Mouse (Mus musculus): ENCODE measurements at regions not wholly inside any gene's neighbourhood (a gene's known extent, or its start where the extent isn't known, plus 50 kb on each side); places are given as distances from the start of the nearest gene placed in this dataset.

DNA sequence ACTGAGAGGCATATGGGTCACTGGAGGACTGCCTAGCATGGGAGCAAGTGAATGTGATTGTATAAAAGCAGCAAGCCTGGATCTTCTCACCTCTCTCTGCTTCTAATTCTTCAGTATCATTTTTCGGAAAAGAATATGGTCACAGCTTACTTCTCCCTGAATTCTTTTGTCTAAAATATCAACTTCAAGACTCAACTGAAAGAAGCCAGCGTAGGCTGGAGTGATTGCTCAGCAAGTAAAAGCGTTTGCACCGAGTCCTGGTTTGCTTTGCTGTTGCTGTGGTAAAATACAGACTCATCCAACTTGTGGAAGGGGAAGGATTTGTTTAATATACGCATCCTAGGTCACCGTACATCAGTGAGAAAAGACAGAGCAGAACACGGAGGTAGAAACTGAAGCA lies 2765.9 kb downstream of the 9330182O14Rik start:
- Histone ChIP-seq H3K36me3 (ENCODE audit: control insufficient read depth, insufficient read depth, low read length) (no peaks in the 10 kb centered on the region), H3K9me3 (ENCODE audit: control insufficient read depth, low read length) (no peaks in the 10 kb centered on the region), H3K27me3 (replicated peaks; ENCODE audit: control insufficient read depth, insufficient read depth, low read length) (no peaks in the 10 kb centered on the region), H3K27ac (ENCODE audit: low read depth, low read length) (no peak overlapping the region), H3K4me2 (ENCODE audit: low read length) (no peak overlapping the region), H3K4me3 (ENCODE audit: low read length) (no peak overlapping the region), H3K4me1 (ENCODE audit: control insufficient read depth, insufficient read depth, low read depth, low read length) (no peaks in the 10 kb centered on the region), H3K9ac (ENCODE audit: low read depth, low read length) (no peak overlapping the region)
- WGBS = 92% methylated on average over 7 of the region's 7 CpGs
- no peak for ATAC-seq

DNA sequence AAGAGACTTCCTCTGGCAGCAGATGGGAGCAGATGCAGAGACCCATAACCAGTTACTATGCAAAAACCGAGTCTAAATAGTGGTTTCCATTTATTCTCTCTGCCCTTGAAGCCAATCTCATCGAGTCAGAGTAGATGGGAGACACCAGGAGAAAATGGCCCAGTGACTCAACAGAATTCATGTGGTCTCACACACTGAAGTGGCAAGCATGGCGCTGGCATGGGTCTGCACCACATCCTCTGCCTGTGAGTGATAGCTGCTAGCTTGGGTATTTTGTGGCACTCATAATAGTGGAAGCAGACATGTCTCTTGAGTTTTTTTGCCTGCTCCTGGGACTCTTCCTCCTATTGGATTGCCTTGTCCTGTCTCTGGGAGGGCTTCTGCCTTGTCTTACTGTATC lies 2767.6 kb downstream of the 9330182O14Rik start:
- Histone ChIP-seq H3K4me1 (ENCODE audit: control insufficient read depth, insufficient read depth, low read depth, low read length) (no peaks in the 10 kb centered on the region), H3K9me3 (ENCODE audit: control insufficient read depth, low read length) (no peaks in the 10 kb centered on the region), H3K36me3 (ENCODE audit: control insufficient read depth, insufficient read depth, low read length) (no peaks in the 10 kb centered on the region), H3K4me3 (ENCODE audit: low read length) (no peak overlapping the region), H3K9ac (ENCODE audit: low read depth, low read length) (no peak overlapping the region), H3K27ac (ENCODE audit: low read depth, low read length) (no peak overlapping the region), H3K4me2 (ENCODE audit: low read length) (no peak overlapping the region), H3K27me3 (replicated peaks; ENCODE audit: control insufficient read depth, insufficient read depth, low read length) (no peaks in the 10 kb centered on the region)
- ATAC-seq = no peak
- 92% methylated on average over 3 of the region's 3 CpGs for WGBS

DNA sequence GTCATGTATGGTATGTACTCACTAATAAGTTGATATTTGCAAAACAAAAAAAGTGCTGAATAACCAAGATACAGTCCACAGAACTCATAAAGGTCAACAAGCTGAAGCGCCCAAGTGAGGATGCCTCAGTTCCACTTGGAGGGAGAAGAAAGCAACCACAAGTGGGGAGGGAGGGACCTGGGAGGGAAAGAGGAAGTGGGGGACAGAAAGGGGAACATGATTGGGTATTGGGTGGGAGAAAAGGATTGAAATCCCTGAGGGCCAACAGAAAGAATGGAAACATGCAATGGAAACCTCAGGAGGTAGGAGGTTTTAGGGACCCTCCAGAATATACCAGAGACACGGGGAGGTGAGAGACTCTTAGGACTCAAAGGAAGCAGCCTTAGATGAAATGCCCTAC lies 2777.2 kb downstream of the 9330182O14Rik start:
- ATAC-seq = no peak
- no peaks in the 10 kb centered on the region for H3K9me3 ChIP-seq (ENCODE audit: control insufficient read depth, low read length)
- H3K27me3 ChIP-seq (replicated peaks; ENCODE audit: control insufficient read depth, insufficient read depth, low read length) = no peaks in the 10 kb centered on the region
- H3K36me3 ChIP-seq (ENCODE audit: control insufficient read depth, insufficient read depth, low read length) = no peaks in the 10 kb centered on the region
- H3K4me3 ChIP-seq (ENCODE audit: low read length) = no peak overlapping the region
- H3K4me2 ChIP-seq (ENCODE audit: low read length) = no peak overlapping the region
- H3K4me1 ChIP-seq (ENCODE audit: control insufficient read depth, insufficient read depth, low read depth, low read length) = no peaks in the 10 kb centered on the region; the same call in 1 of the 2 replicates
- 93% methylated on average over 2 of the region's 2 CpGs for WGBS
- no peak overlapping the region for H3K9ac ChIP-seq (ENCODE audit: low read depth, low read length)
- no peak overlapping the region for H3K27ac ChIP-seq (ENCODE audit: low read depth, low read length)

DNA sequence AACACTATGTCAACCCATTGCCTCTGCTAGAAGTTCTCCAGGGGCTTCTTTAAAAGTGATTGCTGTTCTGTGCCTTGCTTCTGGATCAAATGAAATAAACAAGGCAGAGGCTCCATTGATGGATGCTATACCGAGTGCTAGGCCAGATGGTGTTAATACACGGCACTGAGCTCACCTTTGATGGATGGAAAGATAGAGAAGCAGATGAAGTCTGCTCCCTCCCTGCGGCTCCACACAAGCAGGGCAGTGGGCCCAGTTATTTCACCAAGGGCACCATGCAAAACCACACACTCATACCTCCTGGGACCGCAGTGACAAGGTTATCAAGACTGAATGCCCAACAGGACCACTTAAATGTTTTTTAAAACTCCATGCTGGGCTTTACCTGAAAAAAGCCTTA lies 2778.7 kb downstream of the 9330182O14Rik start:
- ATAC-seq = peak; percentile 82; the same call in 1 of the 2 replicates
- H3K36me3 ChIP-seq (ENCODE audit: control insufficient read depth, insufficient read depth, low read length) = no peaks in the 10 kb centered on the region

DNA sequence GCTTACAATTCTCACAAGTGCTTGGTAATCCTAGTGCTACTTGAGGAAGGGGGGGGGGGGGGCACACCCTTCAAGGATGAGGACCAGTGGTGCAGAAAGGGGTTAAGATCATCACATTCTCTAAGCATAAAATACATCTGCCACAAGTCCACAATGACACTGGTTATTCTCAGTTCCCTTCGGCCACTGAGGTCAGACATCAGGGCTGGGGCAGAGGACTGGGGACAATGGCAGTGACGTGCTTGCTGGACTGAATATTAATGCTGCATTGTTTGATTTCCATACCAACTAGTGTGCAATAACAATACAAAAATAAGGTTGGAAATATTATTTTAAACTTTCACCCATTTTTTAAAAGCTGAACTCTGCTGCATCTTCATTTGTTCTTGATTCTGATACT lies 2779.1 kb downstream of the 9330182O14Rik start:
- Histone ChIP-seq H3K9me3 (ENCODE audit: control insufficient read depth, low read length) (no peaks in the 10 kb centered on the region), H3K4me3 (ENCODE audit: low read length) (no peak overlapping the region), H3K27ac (ENCODE audit: low read depth, low read length) (no peak overlapping the region), H3K9ac (ENCODE audit: low read depth, low read length) (no peak overlapping the region), H3K27me3 (replicated peaks; ENCODE audit: control insufficient read depth, insufficient read depth, low read length) (no peaks in the 10 kb centered on the region), H3K4me1 (ENCODE audit: control insufficient read depth, insufficient read depth, low read depth, low read length) (no peaks in the 10 kb centered on the region; the same call in 1 of the 2 replicates), H3K4me2 (ENCODE audit: low read length) (no peak overlapping the region), H3K36me3 (ENCODE audit: control insufficient read depth, insufficient read depth, low read length) (no peaks in the 10 kb centered on the region)
- 21% methylated on average over 2 of the region's 2 CpGs for WGBS
- peak; percentile 58; the same call in 1 of the 2 replicates for ATAC-seq

More for the DNA sequence above, 2778.7 kb downstream of the 9330182O14Rik start:
- H3K9me3 ChIP-seq (ENCODE audit: control insufficient read depth, low read length) = no peaks in the 10 kb centered on the region
- 51% methylated on average over 4 of the region's 4 CpGs for WGBS
- no peak overlapping the region for H3K9ac ChIP-seq (ENCODE audit: low read depth, low read length)
- H3K4me2 ChIP-seq (ENCODE audit: low read length) = no peak overlapping the region
- no peaks in the 10 kb centered on the region for H3K27me3 ChIP-seq (replicated peaks; ENCODE audit: control insufficient read depth, insufficient read depth, low read length)
- H3K27ac ChIP-seq (ENCODE audit: low read depth, low read length) = no peak overlapping the region
- H3K4me1 ChIP-seq (ENCODE audit: control insufficient read depth, insufficient read depth, low read depth, low read length) = no peaks in the 10 kb centered on the region; the same call in 1 of the 2 replicates
- no peak overlapping the region for H3K4me3 ChIP-seq (ENCODE audit: low read length)

DNA sequence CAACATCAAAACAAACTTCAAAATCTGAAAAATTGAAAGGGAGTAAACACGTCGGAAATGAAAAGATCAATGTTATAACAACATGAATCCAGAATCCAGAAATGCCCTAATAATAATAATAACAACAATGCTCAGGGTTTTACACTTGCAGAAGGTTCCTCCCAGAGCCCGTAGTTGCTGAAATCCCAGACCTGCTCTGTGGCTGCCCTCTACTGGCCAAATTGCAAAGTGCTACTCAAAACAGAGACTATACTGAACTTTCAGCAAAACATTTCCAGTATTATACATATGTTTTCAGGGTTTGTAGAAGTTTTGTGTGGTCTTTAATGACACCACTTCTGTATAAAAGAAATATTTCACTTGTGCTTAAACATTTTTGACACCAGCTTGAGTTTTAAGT lies 2779.9 kb downstream of the 9330182O14Rik start:
- Histone ChIP-seq H3K4me3 (ENCODE audit: low read length) (no peak overlapping the region), H3K9ac (ENCODE audit: low read depth, low read length) (no peak overlapping the region), H3K4me1 (ENCODE audit: control insufficient read depth, insufficient read depth, low read depth, low read length) (no peaks in the 10 kb centered on the region; the same call in 1 of the 2 replicates), H3K9me3 (ENCODE audit: control insufficient read depth, low read length) (no peaks in the 10 kb centered on the region), H3K36me3 (ENCODE audit: control insufficient read depth, insufficient read depth, low read length) (no peaks in the 10 kb centered on the region), H3K27ac (ENCODE audit: low read depth, low read length) (no peak overlapping the region), H3K4me2 (ENCODE audit: low read length) (no peak overlapping the region), H3K27me3 (replicated peaks; ENCODE audit: control insufficient read depth, insufficient read depth, low read length) (no peaks in the 10 kb centered on the region)
- peak; percentile 80; the same call in 1 of the 2 replicates for ATAC-seq
- WGBS = 6% methylated on average over 3 of the region's 3 CpGs

DNA sequence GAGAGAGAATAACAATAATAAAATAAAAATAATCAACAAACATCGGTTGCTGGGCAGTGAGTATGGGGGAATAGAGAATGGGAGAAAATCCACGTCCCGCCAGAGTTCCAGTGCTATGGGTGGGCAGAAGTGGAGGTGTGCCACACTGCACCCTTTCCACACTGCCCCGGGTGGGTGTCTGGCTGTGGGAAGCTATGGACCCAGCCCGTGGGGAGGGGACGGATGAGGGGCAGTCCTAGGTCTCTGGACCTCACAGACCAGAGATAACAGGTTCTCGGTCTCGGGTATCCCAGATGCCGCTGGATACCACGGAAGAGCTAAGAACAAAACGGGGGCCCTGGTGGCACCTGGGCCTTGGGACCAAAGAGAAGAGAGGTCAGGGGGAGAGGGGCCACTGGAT lies 2781.0 kb downstream of the 9330182O14Rik start:
- no peaks in the 10 kb centered on the region; the same call in 1 of the 2 replicates for H3K4me1 ChIP-seq (ENCODE audit: control insufficient read depth, insufficient read depth, low read depth, low read length)
- H3K9me3 ChIP-seq (ENCODE audit: control insufficient read depth, low read length) = no peaks in the 10 kb centered on the region
- no peak overlapping the region for H3K27ac ChIP-seq (ENCODE audit: low read depth, low read length)
- ATAC-seq = peak; percentile 52; the same call in 1 of the 2 replicates
- H3K36me3 ChIP-seq (ENCODE audit: control insufficient read depth, insufficient read depth, low read length) = no peaks in the 10 kb centered on the region
- no peak overlapping the region for H3K4me3 ChIP-seq (ENCODE audit: low read length)
- WGBS = 87% methylated on average over 11 of the region's 11 CpGs
- no peak overlapping the region for H3K4me2 ChIP-seq (ENCODE audit: low read length)
- H3K9ac ChIP-seq (ENCODE audit: low read depth, low read length) = no peak overlapping the region
- no peaks in the 10 kb centered on the region for H3K27me3 ChIP-seq (replicated peaks; ENCODE audit: control insufficient read depth, insufficient read depth, low read length)

DNA sequence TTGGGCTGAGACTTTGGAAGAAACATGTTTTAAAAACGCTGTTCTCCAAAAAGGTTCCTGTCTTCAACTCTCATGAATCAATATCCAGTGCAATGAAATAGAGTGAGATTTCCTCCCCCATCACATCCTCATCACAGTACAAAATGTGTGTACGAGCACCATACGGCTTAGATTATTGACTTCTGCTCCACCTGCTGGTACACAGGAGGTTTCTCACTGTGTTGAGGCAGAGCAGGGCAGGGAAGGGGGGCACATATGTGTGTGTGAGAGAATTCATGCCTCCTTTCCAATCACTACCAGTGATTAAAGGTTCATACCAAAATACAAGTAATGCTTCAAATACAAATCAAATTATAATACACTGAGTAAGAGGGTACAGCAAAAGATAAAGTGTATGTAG lies 2787.5 kb downstream of the 9330182O14Rik start:
- Histone ChIP-seq H3K27ac (ENCODE audit: low read depth, low read length) (no peak overlapping the region), H3K4me1 (ENCODE audit: control insufficient read depth, insufficient read depth, low read depth, low read length) (no peaks in the 10 kb centered on the region), H3K4me3 (ENCODE audit: low read length) (no peak overlapping the region), H3K4me2 (ENCODE audit: low read length) (no peak overlapping the region), H3K9me3 (ENCODE audit: control insufficient read depth, low read length) (no peaks in the 10 kb centered on the region), H3K36me3 (ENCODE audit: control insufficient read depth, insufficient read depth, low read length) (no peaks in the 10 kb centered on the region), H3K27me3 (replicated peaks; ENCODE audit: control insufficient read depth, insufficient read depth, low read length) (no peaks in the 10 kb centered on the region), H3K9ac (ENCODE audit: low read depth, low read length) (no peak overlapping the region)
- ATAC-seq = no peak
- 67% methylated on average over 3 of the region's 3 CpGs for WGBS

DNA sequence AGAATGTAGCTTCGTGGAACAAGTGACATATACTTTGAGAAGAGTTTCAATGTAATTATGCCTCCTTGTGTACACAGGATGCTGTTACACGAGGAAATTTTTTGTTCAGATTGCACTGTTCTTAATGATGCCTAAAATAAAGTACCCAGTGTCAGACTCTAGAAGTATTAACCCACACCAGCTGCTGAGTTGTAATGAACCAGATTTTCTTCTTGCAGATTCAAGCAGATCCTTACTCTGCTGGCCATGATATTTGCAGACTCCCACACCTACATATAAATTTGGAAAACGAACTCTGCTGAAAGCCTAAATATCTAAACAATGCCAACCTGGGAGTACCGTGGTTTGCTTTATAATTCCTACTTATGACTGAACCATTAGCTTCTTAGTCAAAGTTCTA lies 2794.2 kb downstream of the 9330182O14Rik start:
- Histone ChIP-seq H3K4me3 (ENCODE audit: low read length) (no peak overlapping the region), H3K9ac (ENCODE audit: low read depth, low read length) (no peak overlapping the region), H3K27me3 (replicated peaks; ENCODE audit: control insufficient read depth, insufficient read depth, low read length) (no peaks in the 10 kb centered on the region), H3K4me2 (ENCODE audit: low read length) (no peak overlapping the region), H3K4me1 (ENCODE audit: control insufficient read depth, insufficient read depth, low read depth, low read length) (no peaks in the 10 kb centered on the region), H3K9me3 (ENCODE audit: control insufficient read depth, low read length) (no peaks in the 10 kb centered on the region), H3K27ac (ENCODE audit: low read depth, low read length) (no peak overlapping the region), H3K36me3 (ENCODE audit: control insufficient read depth, insufficient read depth, low read length) (no peaks in the 10 kb centered on the region)
- 84% methylated on average over 4 of the region's 4 CpGs for WGBS
- ATAC-seq = no peak

DNA sequence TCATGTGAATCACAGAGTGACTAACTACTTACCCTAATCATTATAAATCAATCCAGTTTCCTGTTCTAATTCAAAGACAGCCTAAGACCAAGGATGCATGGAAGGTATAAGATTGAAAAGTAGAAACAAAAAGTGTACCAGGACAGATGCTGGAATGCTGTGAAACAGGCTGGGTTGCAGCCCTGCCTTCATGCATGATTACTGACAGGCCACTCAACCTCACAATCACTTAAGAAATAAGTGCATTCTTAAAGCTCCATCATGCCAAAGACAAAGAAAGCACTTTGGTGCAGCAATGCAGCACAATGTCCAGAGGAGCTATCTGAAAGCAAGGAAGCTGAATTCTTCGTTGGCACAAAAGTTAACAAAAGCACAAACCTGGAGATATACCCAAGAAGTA lies 2810.4 kb downstream of the 9330182O14Rik start:
- Histone ChIP-seq H3K4me1 (ENCODE audit: control insufficient read depth, insufficient read depth, low read depth, low read length) (no peaks in the 10 kb centered on the region), H3K4me2 (ENCODE audit: low read length) (no peak overlapping the region), H3K36me3 (ENCODE audit: control insufficient read depth, insufficient read depth, low read length) (no peaks in the 10 kb centered on the region), H3K4me3 (ENCODE audit: low read length) (no peak overlapping the region), H3K27me3 (replicated peaks; ENCODE audit: control insufficient read depth, insufficient read depth, low read length) (no peaks in the 10 kb centered on the region), H3K9me3 (ENCODE audit: control insufficient read depth, low read length) (no peaks in the 10 kb centered on the region), H3K9ac (ENCODE audit: low read depth, low read length) (no peak overlapping the region), H3K27ac (ENCODE audit: low read depth, low read length) (no peak overlapping the region)
- WGBS = 77% methylated on average over 1 of the region's 1 CpGs
- ATAC-seq = no peak
